Mouse (Mus musculus) MEL (cell line): Measurements from ENCODE around the gene Rbfox3. TPM values are rescaled to one million over a fixed set of nuclear protein-coding genes. Genes with fewer than 3 reads are reported as not detected.

Source experiments
- DNase-seq: peaks from one replicate; pipeline ENCODE4 v3.0.0; 2011; ENCODE audit warnings: low read depth, low spot score
- H3K27ac ChIP-seq: 2 replicates; pipeline ENCODE4 v1.5.1; 2012; ENCODE audit warnings: low read depth, mild to moderate bottlenecking, control low read depth, low read length, moderate library complexity; ENCODE audit not compliant: control insufficient read depth
- H3K27me3 ChIP-seq, 2 experiments: fragments of 150-350 bp in 1 of 2; sonication (generic) in 1 of 2; 2 replicates each; pipeline ENCODE4 v1.6.1; 2012; ENCODE audit warnings: low read length in 2 of 2, mild to moderate bottlenecking in 2 of 2, improper control_type of control experiment in 1 of 2, moderate library complexity in 1 of 2; ENCODE audit not compliant: insufficient read depth in 2 of 2, control insufficient read depth in 1 of 2
- H3K36me3 ChIP-seq, 2 experiments: 2 replicates each; pipeline ENCODE4 v1.6.1; 2012 to 2014; ENCODE audit warnings: low read length in 2 of 2, improper control_type of control experiment in 1 of 2, inconsistent platforms in 1 of 2, mild to moderate bottlenecking in 1 of 2; ENCODE audit not compliant: insufficient read depth in 2 of 2, control insufficient read depth in 1 of 2
- H3K4me1 ChIP-seq, 2 experiments: fragments of 150-350 bp in 1 of 2; sonication (generic) in 1 of 2; 2 replicates each; pipeline ENCODE4 v1.6.1; 2012; ENCODE audit warnings: low read length in 2 of 2, improper control_type of control experiment in 1 of 2, mild to moderate bottlenecking in 1 of 2; ENCODE audit not compliant: insufficient read depth in 2 of 2, control insufficient read depth in 1 of 2
- H3K4me3 ChIP-seq, 2 experiments: fragments of 150-350 bp in 1 of 2; sonication (generic) in 1 of 2; 2 replicates each; pipeline ENCODE4 v1.5.1; 2012; ENCODE audit warnings: low read depth in 2 of 2, low read length in 2 of 2, mild to moderate bottlenecking in 2 of 2, moderate library complexity in 2 of 2, control low read depth in 1 of 2, improper control_type of control experiment in 1 of 2; ENCODE audit not compliant: control insufficient read depth in 1 of 2, insufficient read depth in 1 of 2
- H3K79me2 ChIP-seq: 2 replicates; pipeline ENCODE4 v1.6.1; 2012; ENCODE audit warnings: mild to moderate bottlenecking, low read length, moderate library complexity; ENCODE audit not compliant: control insufficient read depth, poor library complexity, insufficient read depth
- H3K9ac ChIP-seq: 2 replicates; pipeline ENCODE4 v1.6.1; 2012; ENCODE audit warnings: low read depth, mild to moderate bottlenecking, control low read depth, low read length, moderate library complexity; ENCODE audit not compliant: control insufficient read depth, poor library complexity, severe bottlenecking
- H3K9me3 ChIP-seq: fragments of 150-350 bp; sonication (generic); replicated peaks from 2 replicates; pipeline ENCODE4 v1.6.1; 2012; ENCODE audit warnings: mild to moderate bottlenecking, low read length, improper control_type of control experiment, moderate library complexity; ENCODE audit not compliant: insufficient read depth
- CHD1 ChIP-seq: IDR thresholded peaks from 2 replicates; pipeline ENCODE4 v1.6.1; 2012; ENCODE audit warnings: low read depth, mild to moderate bottlenecking, inconsistent platforms, low read length, improper control_type of control experiment
- CHD2 ChIP-seq: IDR thresholded peaks from 2 replicates; pipeline ENCODE4 v1.6.1; 2011; ENCODE audit warnings: low read length, improper control_type of control experiment
- CTCF ChIP-seq, 3 experiments: IDR thresholded peaks in 2 of 3; conservative IDR thresholded peaks in 1 of 3; 2 replicates each; pipeline ENCODE4 v1.5.1; 2011 to 2012; ENCODE audit warnings: low read length in 3 of 3, low read depth in 2 of 3, mild to moderate bottlenecking in 2 of 3, improper control_type of control experiment in 1 of 3, inconsistent platforms in 1 of 3, mixed read lengths in 1 of 3, moderate library complexity in 1 of 3; ENCODE audit not compliant: control insufficient read depth in 1 of 3, insufficient read depth in 1 of 3, poor library complexity in 1 of 3, severe bottlenecking in 1 of 3
- ELF1 ChIP-seq: IDR thresholded peaks from 2 replicates; pipeline ENCODE4 v1.6.1; 2014; ENCODE audit warnings: low read depth, mild to moderate bottlenecking, inconsistent platforms, low read length, improper control_type of control experiment, moderate library complexity
- ETS1 ChIP-seq: IDR thresholded peaks from 2 replicates; pipeline ENCODE4 v1.6.1; 2012; ENCODE audit warnings: low read depth, mild to moderate bottlenecking, inconsistent platforms, low read length, improper control_type of control experiment, moderate library complexity
- GABPA ChIP-seq: IDR thresholded peaks from 2 replicates; pipeline ENCODE4 v1.6.1; 2012; ENCODE audit warnings: low read depth, mild to moderate bottlenecking, inconsistent platforms, low read length, improper control_type of control experiment, moderate library complexity
- GATA1 ChIP-seq: IDR thresholded peaks from 2 replicates; pipeline ENCODE4 v1.6.1; 2011; ENCODE audit warnings: low read depth, low read length, improper control_type of control experiment
- MAFK ChIP-seq: IDR thresholded peaks from 2 replicates; pipeline ENCODE4 v1.6.1; 2011; ENCODE audit warnings: low read depth, mild to moderate bottlenecking, low read length, improper control_type of control experiment, borderline replicate concordance
- MAX ChIP-seq: IDR thresholded peaks from 2 replicates; pipeline ENCODE4 v1.6.1; 2011; ENCODE audit warnings: low read length, improper control_type of control experiment
- MAZ ChIP-seq: IDR thresholded peaks from 2 replicates; pipeline ENCODE4 v1.6.1; 2012; ENCODE audit warnings: low read depth, mild to moderate bottlenecking, inconsistent platforms, low read length, improper control_type of control experiment
- MEF2A ChIP-seq: IDR thresholded peaks from 2 replicates; pipeline ENCODE4 v1.6.1; 2014; ENCODE audit warnings: low read depth, mild to moderate bottlenecking, inconsistent platforms, low read length, improper control_type of control experiment; ENCODE audit not compliant: poor library complexity, insufficient replicate concordance, severe bottlenecking; ENCODE audit errors: extremely low read depth
- MYB ChIP-seq: IDR thresholded peaks from 2 replicates; pipeline ENCODE4 v1.6.1; 2011; ENCODE audit warnings: mild to moderate bottlenecking, low read depth, low read length, improper control_type of control experiment
- NELFE ChIP-seq: IDR thresholded peaks from 2 replicates; pipeline ENCODE4 v1.6.1; 2011; ENCODE audit warnings: low read depth, low read length, improper control_type of control experiment
- NRF1 ChIP-seq: IDR thresholded peaks from 2 replicates; pipeline ENCODE4 v1.6.1; 2014; ENCODE audit warnings: low read depth, mild to moderate bottlenecking, inconsistent platforms, low read length, improper control_type of control experiment, moderate library complexity; ENCODE audit not compliant: poor library complexity, insufficient read depth, severe bottlenecking
- POLR2AphosphoS2 ChIP-seq: IDR thresholded peaks from 2 replicates; pipeline ENCODE4 v1.6.1; 2011; ENCODE audit warnings: low read length, improper control_type of control experiment
- POLR2AphosphoS5 ChIP-seq: IDR thresholded peaks from 2 replicates; pipeline ENCODE4 v1.6.1; 2012; ENCODE audit warnings: low read depth, borderline replicate concordance, mild to moderate bottlenecking, inconsistent platforms, low read length, moderate library complexity, mixed read lengths
- RAD21 ChIP-seq: IDR thresholded peaks from 2 replicates; pipeline ENCODE4 v1.6.1; 2011; ENCODE audit warnings: mild to moderate bottlenecking, low read depth, low read length, improper control_type of control experiment
- RCOR1 ChIP-seq: IDR thresholded peaks from 2 replicates; pipeline ENCODE4 v1.6.1; 2012; ENCODE audit warnings: low read depth, mild to moderate bottlenecking, inconsistent platforms, low read length, improper control_type of control experiment
- SIN3A ChIP-seq: IDR thresholded peaks from 2 replicates; pipeline ENCODE4 v1.6.1; 2012; ENCODE audit warnings: low read length, improper control_type of control experiment, inconsistent platforms
- SMC3 ChIP-seq: IDR thresholded peaks from 2 replicates; pipeline ENCODE4 v1.6.1; 2011; ENCODE audit warnings: low read depth, low read length, improper control_type of control experiment
- TBP ChIP-seq: IDR thresholded peaks from 2 replicates; pipeline ENCODE4 v1.8.0; 2011; ENCODE audit warnings: low read depth, low read length, improper control_type of control experiment
- UBTF ChIP-seq: IDR thresholded peaks from 2 replicates; pipeline ENCODE4 v1.6.1; 2012; ENCODE audit warnings: low read depth, mild to moderate bottlenecking, inconsistent platforms, low read length, improper control_type of control experiment, moderate library complexity, borderline replicate concordance; ENCODE audit not compliant: insufficient read depth
- USF1 ChIP-seq: IDR thresholded peaks from 2 replicates; pipeline ENCODE4 v1.6.1; 2014; ENCODE audit warnings: low read depth, mild to moderate bottlenecking, inconsistent platforms, low read length, improper control_type of control experiment, moderate library complexity
- ZC3H11A ChIP-seq: IDR thresholded peaks from 2 replicates; pipeline ENCODE4 v1.6.1; 2012; ENCODE audit warnings: low read depth, mild to moderate bottlenecking, inconsistent platforms, low read length, improper control_type of control experiment
- ZNF384 ChIP-seq: IDR thresholded peaks from 2 replicates; pipeline ENCODE4 v1.6.1; 2012; ENCODE audit warnings: low read depth, mild to moderate bottlenecking, inconsistent platforms, low read length, improper control_type of control experiment
- polyA plus RNA-seq, 2 experiments: library from polyadenylated mRNA; stranded (reverse) in 1 of 2; unstranded in 1 of 2; fragments of >175 nt in 1 of 2; fragments of >200 nt in 1 of 2; gene quantifications; 2 replicates each; pipeline versions ENCODE4 v1.2.1 to v1.2.4; 2012; ENCODE audit warnings: low replicate concordance in 2 of 2, low read depth in 1 of 2; ENCODE audit not compliant: insufficient read length in 2 of 2, insufficient read depth in 1 of 2, missing spikeins in 1 of 2
- total RNA-seq: library from RNA; depleted of rRNA; stranded (reverse); fragments of 300-350 nt; gene quantifications from 2 replicates; pipeline ENCODE4 v1.2.3, GENCODE M21; 2012

Rbfox3 gene
- total and polyA plus RNA-seq, 3 experiments, result not detected

DNA sequence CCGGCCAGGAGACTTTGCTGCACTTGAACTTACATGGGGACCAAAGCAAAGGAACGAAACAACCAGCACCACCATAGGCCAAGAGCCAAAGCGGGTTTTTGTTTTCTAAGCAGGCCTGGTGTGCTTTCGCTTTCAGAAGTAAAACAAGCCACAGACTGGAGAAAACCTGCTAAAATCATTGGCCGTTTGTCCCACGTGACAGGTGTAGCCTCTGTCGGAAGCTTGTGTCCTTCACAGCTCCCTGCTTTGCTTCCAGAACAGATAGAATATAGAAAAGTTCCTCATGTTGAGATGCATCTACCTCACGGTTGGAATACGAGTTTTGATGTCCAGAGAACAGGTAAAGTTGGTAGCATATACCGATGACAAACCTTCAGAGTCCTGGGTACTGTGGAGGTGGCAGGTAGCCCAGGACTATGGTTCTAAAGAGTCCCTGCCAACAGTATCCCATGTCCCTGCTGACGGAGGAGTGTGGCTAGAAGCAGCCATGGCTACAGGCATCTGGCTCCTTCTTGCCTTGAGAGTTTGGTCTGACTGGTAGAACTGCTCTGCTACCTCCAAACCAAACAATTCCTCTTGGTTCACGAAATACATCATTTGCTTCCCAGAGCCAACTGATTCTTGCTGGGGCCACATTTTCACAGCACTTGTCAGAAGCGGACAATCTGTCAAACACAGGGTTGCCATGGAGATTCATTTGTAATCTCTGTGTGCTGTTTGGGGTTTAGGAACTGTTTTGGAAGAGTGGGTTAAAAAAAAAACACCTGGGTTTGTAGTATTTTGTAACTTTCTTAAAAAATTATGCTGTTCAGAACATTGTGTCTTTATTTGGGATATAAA, 258.8 kb downstream of the Rbfox3 start:
- H3K27ac ChIP-seq, result no peak overlapping the region
- H3K4me3 ChIP-seq, result no peak overlapping the region
- DNase-seq, result no peak
- H3K36me3 ChIP-seq, result no peaks in the 10 kb centered on the region
- H3K27me3 ChIP-seq, result no peaks in the 10 kb centered on the region
- no peak overlapping the region for H3K9ac ChIP-seq
- TF ChIP-seq UBTF (no peak), MYB (no peak), CHD2 (no peak), CHD1 (no peak), POLR2AphosphoS5 (no peak), MAX (no peak), USF1 (no peak), POLR2AphosphoS2 (no peak), CTCF (IDR thresholded peaks at IDR 0.05 in 2 of 3, conservative IDR thresholded peaks at IDR 0.05 in 1 of 3; ENCODE audit: control insufficient read depth in 1 of 3, insufficient read depth in 1 of 3, low read depth in 2 of 3, low read length in 3 of 3, poor library complexity in 1 of 3, severe bottlenecking in 1 of 3) (no peak), RAD21 (no peak)
- no peaks in the 10 kb centered on the region for H3K79me2 ChIP-seq
- no peaks in the 10 kb centered on the region for H3K9me3 ChIP-seq
- H3K4me1 ChIP-seq, result no peaks in the 10 kb centered on the region

DNA sequence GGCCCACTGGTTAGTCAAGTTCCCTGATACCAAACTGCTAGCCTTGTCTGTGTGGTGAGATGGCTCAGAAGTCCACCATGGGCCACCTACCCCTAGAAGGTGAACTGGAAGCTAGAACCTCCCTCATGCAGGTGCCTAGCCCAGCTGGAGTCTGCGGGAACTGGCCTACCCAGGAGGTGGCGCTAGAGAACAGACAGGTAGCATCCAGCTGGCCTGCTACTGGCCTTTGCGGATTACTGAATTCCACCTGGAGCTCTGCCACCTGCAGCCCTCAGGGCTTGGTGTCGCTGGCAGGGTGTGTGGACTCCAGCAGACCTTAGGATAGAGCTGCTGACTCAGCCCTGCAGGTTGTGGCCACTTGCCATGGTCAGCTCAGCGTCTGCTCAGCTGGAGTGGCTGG, 263.0 kb downstream of the Rbfox3 start:
- DNase-seq, result no peak

DNA sequence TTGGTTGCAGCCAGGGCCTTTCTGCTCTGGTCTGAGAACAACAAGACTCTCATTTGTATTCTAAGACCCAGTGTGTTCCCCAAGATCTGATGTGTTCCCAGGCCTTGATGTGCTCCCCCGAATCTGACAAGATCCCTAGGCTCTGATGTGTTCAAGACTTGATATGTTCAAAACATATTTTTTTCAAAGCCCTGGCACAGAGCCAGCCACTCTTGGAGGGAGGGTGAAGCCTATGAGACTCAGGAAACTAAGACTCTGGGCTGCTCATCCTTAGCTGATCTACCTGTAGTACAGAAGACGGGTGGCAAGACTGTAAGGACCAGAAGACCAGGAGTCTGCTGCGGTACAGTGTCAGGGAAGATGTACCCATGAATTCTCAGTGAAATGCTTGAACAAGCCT, 264.5 kb downstream of the Rbfox3 start:
- no peak overlapping the region for H3K4me3 ChIP-seq
- no peaks in the 10 kb centered on the region for H3K79me2 ChIP-seq
- no peak overlapping the region for H3K9ac ChIP-seq
- no peak for DNase-seq
- H3K4me1 ChIP-seq, result no peaks in the 10 kb centered on the region
- H3K27me3 ChIP-seq, result no peaks in the 10 kb centered on the region
- H3K9me3 ChIP-seq, result no peaks in the 10 kb centered on the region
- H3K36me3 ChIP-seq, result no peaks in the 10 kb centered on the region
- no peak overlapping the region for H3K27ac ChIP-seq
- TF ChIP-seq ELF1 (no peak), USF1 (no peak), MEF2A (no peak), MAFK (no peak), ETS1 (no peak), MAX (no peak), RAD21 (no peak), POLR2AphosphoS2 (no peak), ZNF384 (no peak), CHD1 (no peak), SIN3A (no peak), UBTF (no peak), GATA1 (no peak), GABPA (no peak), TBP (no peak), NRF1 (no peak), MAZ (no peak)

More for the DNA sequence above, 263.0 kb downstream of the Rbfox3 start:
- TF ChIP-seq RCOR1 (no peak), ZC3H11A (no peak), NELFE (no peak), ZNF384 (no peak), SMC3 (no peak), SIN3A (no peak), NRF1 (no peak), RAD21 (no peak), GABPA (no peak), MYB (no peak)
- no peaks in the 10 kb centered on the region for H3K36me3 ChIP-seq
- H3K4me1 ChIP-seq, result no peaks in the 10 kb centered on the region
- H3K4me3 ChIP-seq, result no peak overlapping the region
- no peak overlapping the region for H3K27ac ChIP-seq
- H3K9me3 ChIP-seq, result no peaks in the 10 kb centered on the region
- H3K27me3 ChIP-seq, result no peaks in the 10 kb centered on the region
- no peak overlapping the region for H3K9ac ChIP-seq
- no peaks in the 10 kb centered on the region for H3K79me2 ChIP-seq
